Mouse (Mus musculus) urinary bladder, postnatal 10 days (tissue): ENCODE results near the gene Fam81a.

Experiments
- DNase-seq: peaks from one replicate; pipeline ENCODE4 v3.0.0; 2022; ENCODE audit warnings: low spot score

Gene Fam81a

DNA sequence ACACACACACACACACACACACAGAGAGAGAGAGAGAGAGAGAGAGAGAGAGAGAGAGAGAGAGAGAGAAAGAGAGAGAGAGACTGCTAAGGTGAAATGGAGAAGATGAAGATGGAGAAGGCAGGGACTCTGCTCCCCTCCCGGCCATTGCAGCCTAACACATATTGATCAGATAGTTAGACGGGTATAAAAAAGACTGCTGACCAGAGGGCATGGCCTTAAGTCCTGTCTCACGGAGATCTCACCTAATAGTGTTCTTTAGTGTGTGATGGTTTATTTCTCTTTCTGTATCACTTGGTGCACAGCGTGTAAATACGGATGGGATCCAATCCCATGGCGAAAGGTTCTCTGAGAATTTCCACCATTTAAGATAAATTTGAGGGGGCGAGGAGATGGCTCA is at the start of gene Fam81a:
Gene Fam81a (minus strand): TSS at position 101 of the 400 bp plus-strand sequence.
- no peak for DNase-seq

DNA sequence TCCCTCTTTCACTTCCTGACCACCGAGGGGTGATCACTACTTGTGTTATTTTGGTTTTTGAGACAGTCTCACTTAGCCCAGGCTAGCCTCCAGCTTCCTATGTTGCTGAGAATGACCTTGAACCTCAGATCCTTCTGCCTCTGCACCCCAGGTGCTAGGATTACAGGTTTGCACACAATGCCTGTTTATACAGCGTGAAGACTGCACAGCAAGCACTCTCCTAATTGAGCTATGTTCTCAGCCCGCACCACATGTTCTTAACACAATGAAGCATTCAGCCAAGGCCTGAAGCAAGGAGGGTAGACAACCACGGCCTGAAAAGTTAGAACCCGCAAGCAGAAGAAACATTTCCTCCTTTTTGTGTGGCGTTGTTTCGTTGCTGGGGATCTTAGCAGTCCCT is 40.3 kb upstream of the Fam81a start:
- no peak for DNase-seq

DNA sequence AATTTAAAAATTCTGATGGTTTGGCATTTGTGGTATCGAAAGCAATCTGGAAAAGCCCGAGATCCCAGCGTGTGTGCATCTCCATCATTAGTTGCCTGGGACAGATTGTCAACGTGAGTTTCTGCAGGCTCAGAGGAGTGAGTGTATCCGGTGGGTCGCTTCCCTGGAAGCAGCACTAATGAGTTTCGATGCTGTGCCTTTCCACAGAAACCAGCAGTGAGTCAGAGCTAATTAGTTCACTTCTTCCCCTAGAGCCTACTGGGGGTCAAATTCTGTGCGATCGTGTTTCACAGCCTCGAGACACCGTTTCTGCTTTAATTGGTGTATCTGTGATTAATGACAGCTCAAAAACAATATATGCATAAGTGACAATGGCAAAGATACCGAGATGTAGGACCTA is 39.4 kb upstream of the Fam81a start:
- DNase-seq = no peak

DNA sequence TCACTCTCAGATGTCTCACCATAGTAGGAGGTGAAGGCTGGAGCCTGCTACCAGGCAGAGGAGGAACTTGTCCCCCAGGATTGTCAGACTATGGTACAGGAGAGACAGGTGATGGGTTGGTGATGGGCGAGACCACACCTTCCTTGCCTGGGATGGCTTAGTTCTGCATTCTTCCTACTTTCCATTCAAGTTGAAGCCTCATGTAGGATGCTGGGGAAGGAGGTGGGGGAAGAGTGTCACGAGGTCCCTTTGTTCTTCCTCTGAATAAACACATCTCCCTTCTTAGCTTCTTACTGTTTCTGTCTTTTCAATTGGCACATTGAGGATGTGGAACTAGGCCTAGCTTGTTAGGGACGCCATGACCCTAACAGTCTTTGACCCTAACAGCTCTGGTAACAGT is 33.9 kb upstream of the Fam81a start:
- no peak for DNase-seq

DNA sequence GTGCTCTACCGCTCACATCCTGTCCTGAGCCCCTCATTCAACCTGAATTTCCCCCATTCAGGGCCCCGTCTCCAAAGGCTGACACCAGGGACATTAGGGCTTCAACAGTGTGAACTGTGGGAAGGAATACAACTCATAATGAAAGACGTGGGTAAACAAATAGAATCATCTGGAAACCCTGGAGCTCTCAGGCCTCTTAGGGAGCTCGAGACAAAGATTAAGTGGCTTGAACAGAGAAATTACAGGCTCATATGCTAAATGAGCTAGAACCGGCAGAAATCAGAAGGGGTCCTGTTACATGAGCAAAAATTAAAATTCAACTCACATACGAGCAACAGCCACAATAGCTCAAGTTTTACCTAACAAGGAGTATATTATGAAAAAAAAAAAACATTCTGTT is 32.5 kb upstream of the Fam81a start:
- DNase-seq = no peak

DNA sequence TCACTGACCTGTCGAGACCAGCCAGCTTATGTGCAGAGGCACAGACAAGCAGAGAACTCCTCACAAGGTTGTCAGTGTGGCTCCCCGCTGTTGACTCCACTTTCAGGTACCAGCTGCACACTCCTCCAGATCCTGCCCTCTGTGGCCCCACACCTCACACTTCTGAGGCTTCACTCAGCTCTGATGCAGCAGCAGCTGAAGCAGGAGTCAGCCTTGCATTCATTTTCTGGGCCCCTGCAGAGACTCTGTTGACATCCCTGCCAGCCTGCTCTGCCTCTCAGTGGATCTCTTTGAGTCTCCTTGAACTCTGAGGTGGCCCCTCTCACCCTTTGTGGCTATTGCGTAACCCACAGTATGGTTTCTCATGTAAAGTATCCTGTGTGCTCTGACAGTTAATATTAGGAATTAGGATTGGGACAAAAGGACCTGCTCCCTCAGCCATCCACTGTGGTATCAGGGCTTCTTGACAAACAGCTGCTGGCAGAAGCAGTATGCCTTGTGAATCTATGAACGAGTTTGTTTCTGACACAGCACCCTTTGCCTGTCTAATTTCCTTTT is 32.0 kb upstream of the Fam81a start:
- DNase-seq = no peak

DNA sequence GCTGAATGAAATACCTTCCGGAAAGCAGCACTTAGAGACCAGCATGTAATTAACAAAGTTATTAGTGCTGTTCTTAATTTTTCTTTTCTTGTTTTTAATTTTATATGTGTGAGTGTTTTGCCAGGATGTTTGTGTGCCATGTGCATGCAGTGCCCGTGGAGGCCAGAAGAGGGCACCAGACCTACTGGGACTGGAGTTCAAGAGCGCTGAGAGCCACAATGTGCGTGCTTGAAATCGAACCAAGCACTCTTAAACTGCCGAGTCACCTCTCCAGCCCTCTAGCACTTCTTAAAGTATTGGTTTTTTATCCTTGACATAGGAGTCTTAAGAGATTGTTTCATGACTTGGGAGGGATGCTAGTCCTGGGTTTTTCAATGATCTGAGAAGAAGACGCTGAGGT is 26.6 kb upstream of the Fam81a start:
- no peak for DNase-seq

DNA sequence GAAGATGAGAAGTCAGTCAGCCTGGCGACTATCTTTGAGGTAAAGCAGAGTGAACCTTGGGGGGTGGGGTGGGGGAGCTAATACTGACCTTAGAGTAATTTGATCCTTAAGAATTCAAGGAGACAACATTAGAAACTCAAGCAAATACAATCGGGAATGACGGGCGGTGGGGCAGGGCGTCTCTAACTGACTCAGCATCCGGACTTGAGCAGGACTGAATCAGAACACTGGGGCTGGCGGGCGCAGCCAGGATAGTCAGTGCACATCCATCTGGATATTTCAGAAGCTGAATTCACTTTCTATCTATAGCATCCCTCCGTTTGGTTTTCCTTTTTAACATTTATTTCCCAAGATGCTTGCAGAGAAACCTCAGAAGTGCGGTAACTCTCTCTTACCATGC is 17.7 kb upstream of the Fam81a start:
- DNase-seq = no peak

DNA sequence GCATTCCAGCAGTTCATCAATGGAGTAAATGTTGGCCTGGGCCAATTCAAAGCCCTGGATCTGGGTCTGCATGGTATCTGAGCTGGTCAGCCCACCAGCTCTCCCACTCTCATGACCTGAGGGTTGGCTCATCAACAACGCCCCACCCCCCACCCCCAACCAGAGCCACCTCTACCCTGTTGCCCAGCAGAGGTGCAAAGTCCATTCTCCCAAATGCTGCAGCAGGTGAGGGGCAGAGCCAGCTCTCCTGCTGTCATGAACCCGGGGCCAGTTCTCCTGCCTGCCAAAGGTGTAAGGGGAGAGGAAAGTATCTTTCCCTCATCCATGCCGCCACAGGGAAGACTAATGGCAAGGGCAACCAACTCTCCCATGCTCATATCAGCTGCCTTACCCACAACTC is 5.3 kb upstream of the Fam81a start:
- no peak for DNase-seq

DNA sequence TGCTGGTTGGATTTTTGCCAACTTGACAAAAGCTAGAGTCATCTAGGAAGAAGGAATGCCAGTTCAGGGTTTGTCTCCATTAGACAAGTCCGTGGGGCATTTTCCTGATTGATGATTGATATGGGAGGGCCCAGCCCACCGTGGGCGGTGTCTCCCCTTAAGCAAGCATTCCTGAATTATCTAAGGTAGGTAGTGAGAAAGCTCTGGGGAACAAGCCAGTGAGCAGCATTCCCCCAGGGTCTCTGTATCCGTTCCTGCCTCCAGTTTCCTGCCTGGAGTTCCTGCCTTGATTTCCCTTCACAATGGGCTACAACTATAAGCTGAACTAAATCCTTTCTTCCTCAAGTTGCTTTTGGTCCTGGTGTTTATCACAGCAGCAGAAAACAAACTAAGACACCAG is 3.1 kb upstream of the Fam81a start:
- DNase-seq = no peak

DNA sequence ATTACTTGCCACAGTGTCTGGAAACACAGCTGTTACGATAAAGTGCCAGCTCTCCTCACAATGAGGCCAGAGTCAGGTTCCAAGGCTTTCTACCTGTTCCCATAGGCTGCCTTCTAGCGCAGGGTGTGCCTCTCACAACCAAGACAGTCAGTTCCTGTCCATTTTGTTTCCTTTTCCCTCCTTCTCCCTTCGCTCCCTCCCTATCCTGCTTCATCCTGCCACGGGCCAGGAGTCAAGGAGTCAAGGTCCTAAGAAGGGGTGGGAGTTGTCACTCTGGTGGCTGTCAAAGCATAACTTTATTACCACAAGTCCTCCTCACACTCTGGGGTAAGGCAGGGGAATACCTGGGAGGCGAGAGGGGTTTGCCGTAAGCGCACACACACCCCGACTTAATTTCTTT is 966 bp upstream of the Fam81a start:
- no peak for DNase-seq

DNA sequence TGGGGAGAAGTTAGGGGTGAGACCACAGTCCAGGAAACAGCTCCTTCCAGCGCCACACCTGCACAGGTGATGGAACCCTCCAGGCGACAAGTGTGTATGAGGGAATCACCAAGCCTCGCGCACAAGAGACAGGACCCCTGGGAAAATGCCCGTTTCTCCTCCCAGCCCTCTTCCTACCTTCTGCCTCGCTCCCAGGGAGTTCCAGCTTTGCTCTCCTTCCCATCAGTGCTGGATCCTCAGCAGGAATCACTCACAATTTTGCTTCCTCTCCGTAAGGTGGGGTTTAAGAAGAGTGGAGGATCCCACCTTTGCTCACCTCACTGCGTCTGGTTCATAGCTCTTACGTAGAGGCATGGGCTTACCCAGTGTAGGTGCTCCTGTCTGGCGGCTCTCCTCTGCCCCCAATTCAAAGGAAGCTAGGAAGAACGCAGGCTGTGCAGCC is 454 bp downstream of the Fam81a start:
- no peak for DNase-seq

DNA sequence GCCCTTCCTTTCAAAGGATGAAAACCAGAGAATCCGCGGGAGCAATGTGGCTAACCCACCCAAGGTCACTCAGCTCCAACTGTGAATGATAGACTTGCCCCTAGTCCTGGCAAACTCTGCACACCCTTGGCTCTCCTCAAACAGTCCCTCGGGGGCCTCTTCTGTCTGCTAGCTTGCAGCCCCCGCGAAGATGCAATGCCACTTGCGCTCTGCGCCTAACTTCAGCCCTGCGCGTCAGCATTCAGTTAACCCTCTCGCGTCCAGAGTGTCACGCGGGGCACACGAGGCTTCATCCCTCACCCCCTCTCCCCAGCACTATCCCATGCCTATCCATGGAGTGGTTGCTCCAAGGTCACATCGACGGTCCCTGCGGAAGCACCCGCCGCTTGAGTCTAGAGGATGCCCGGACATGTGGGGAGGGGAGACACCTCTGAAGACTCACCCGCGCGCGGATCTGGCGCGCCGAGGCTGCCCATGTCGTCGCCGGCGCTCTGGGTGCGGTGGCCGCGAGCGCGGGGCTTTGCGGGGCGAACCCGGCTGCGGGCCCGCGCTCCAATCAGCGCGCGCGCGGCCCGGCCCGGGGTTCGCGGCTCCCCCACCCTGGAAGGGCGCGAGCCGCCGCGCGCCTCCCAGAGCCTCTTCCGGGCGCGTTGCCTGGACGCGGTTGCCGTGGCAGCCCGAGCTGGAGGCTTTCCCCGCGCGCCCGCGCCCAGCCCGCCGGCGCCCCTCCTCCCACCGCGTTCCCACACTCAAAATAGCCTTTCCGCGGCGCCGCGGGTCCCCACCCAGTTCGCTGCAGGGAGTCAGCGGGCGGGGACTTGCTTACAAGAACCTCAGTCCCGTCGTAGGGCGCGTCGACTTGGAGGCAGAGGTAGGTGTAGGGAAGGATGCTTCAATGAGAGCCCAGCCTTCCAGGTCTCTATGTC is 1.2 kb downstream of the Fam81a start:
- DNase-seq = no peak

DNA sequence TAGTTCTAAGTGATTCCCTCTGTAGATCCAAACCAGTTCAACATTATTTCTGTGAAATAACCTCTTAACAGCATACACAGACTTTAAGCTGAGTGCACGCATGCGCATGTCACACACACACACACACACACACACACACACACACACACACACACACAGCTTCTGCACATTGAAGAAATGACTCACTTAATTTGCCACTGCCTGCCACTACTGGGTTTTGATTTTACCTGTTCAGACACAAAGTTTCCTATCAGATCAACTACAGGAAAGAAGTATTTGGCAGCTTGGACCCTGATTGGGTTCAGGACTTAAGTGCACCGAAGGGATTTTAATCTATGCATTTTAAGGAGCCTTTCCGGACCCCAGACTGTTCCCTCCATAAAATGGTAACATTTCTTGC is 2.0 kb downstream of the Fam81a start:
- no peak for DNase-seq

DNA sequence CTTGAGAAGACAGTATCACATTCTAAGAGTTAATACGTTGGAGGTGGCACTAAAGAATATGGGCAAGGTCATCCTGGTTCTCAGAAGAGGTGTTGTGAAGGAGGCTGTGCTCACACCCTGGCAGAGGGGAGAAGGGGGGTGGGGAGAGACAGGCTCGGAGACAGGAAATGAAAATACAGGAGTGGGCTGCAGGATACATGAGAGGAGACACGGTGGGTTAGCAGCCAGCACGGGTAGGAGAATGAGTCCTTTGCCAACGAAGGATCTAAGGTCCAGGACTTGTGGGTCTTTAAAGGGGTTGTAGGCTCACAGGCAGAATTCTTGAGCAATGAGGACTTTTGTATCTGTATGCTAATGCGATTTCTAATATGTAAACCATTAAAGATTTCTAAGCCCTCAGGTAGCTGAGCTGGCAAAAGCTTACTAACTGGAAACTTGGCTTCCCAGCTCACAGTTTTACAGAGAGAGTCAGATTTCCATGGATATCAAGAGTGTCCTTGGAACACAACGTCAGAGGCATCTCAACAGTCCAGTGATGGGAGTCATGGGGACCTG is 3.0 kb downstream of the Fam81a start:
- DNase-seq = no peak

DNA sequence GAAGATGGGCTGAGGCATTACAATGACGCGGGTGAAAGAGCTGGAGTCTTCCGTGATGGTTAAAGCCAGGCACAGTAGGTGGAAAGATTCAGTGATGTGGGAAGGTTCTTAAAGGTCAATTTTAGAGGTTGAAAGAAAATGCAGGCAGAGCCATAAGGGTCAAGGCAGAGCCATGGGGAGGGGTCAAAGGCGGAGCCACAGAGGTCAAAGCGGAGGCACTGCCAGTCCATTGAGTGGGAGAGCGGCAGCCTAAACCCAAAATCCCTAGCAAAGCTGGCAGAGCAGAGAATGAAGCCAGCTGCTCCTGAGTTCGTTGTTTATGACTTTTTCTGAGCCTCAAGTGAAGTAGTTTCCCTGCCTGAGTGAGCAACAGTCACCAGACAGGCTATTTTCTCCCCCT is 3.8 kb downstream of the Fam81a start:
- DNase-seq = no peak

DNA sequence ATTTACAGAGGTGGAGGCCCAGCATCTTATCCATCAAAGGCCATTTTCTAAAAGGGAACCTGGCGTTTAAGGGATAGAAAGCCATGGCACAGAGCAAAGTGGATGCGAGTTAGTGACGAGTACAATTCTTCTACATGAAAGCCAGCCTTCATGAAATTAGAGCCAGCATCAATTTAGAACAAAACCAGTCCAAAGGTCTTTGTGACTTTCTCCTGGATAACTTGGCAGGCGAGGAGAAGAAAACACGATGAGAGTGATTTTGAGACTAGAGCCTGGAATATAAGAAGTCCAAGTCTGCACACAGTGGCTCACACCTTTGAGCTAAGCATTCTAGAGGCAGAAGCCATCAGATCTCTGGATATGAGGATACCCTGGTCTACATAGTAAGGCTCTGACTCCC is 4.4 kb downstream of the Fam81a start:
- DNase-seq = no peak

DNA sequence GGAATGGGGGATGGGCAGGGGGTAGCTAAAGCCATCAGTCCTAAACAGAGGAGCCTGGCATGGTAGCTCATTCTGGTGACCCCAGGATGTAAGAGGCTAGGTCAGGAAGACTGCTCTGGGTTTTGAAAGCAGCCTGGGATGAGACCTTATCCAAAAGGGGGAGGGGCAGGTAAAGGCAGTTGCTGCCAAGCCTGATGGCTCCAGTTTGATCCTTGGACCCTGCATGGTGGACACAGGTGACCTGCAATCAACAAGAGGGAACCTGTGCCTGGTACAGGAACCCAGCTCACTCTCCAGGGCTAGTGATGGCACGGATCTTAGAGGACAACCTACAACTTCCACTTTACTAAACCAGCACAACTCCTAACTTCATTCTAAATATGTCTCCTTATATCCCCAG is 7.2 kb downstream of the Fam81a start:
- DNase-seq = no peak

DNA sequence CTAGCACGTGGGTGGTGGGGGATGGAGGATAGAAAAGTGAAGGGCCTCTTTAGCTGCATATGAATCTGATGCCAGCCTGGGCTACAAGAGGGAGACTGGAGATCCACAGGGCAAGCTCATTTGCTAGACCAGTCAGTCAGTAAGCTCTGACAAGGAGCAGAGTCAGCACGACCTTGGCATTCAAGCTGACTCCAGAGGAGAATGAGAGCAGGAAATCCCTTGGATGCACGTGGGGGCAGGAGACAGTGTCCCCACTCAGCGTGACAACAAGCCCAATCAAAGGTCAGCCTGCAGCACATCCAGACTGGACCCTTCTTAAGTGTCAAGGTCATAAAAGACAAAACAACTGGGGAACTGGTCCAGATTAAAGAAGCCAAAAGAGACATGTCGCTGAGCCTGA is 7.6 kb downstream of the Fam81a start:
- DNase-seq = no peak

DNA sequence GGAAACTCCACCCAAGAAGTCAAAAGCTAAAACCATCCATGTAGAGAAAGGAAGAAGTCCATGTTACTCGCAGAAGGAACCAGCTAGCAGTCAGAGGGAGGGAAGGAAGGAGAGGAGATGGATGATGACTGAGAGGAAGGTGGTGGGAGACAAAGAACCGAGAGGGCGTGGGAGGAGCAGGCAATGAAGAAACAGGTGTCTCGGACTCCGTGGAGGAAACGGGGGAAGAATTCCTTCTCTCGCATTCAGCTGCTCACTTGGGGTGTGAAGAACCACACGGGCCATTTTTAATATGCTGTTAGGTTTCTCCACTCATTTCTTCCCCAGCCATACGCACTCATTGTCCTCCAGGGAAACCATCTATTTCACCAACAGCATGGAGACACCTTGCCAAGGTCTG is 8.1 kb downstream of the Fam81a start:
- no peak for DNase-seq

DNA sequence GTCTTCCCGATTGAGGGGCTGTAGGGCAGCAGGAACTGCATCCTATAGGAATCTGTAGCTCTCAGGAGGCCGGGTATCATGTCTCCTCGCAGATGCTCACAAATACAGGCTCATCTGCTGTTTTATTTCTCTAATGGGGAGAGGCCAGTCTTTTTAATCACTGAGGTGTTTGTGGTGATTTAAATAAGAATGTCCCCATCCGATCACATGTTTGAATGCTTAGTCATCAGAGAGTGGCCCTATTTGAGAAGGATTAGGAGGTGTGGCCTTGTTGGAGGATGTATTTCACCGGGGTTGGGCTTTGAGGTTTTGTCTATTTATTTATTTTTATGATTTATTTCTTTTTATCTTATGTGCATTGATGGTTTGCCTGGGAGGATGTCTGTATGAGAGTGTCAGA is 11.6 kb downstream of the Fam81a start:
- DNase-seq = no peak

DNA sequence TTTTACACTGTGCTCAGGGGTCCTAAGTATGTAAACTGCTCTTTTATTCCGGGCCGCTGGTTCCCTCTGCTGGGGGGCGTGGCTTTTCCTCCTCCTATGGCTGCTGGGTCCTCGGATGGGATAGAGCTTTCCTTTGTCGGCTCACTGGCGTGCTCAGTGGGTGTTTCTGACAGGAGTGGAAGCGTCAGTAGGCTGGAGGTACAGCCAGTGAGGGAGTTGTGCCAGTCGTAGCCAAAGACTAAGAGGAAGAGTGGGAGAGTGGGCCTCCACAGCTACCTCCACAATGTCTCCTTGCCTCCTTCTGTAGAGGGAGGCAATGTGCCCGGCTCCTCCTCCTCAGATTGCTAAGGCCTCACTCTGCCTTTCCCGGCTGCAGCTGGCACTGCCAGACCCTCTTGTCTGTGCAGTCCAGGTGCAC is 30.5 kb downstream of the Fam81a start:
- no peak for DNase-seq

DNA sequence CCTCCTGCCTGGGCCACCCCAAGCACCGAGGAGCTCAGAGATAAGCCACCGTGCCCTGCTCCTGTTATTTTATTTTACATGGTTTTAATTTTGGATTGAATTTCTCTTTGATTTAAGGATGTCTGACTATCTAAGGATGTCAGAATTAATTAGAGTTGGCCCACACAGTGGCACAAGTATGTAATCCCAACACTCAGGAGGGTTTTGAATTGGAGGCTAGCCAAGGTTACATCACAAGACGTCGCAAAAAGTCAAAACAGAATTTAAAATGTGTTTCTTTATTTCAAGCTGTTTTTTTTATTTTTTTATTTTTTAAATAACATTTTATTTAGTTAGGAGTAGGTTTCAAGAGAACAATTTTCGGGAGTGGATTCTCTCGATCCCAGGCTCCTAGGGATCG is 31.5 kb downstream of the Fam81a start:
- DNase-seq = no peak

DNA sequence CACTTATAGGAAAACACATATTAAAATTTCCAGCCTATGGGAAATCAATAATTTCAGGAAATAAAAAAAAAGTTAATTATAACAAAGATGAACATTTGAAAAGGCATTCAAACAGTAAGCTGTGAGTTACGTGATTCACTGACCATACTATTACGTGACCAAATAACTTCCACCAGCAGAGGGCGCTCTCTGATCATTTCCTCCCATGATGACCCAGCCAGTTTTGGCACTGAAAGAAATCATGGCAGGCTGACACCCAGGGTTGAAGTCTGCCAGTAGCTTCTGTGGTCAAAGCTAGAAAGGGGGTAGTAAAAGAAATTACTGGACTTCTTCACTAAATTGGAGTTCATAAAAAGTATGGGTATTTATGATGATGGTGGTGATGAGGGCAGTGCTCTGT is 33.1 kb downstream of the Fam81a start:
- peak; percentile 51 for DNase-seq
